Mouse (Mus musculus): ENCODE measurements around the gene Lamb1.

GRCm38 (mm10) chr12:31222741-31223140, 42.3 kb upstream of the Lamb1 start:
- TF ChIP-seq ZNF384 (IDR thresholded peaks at IDR 0.05; ENCODE audit: low read depth, low read length) (no peak), CHD2 (IDR thresholded peaks at IDR 0.05; ENCODE audit: low read depth, low read length) (no peak), HCFC1 (IDR thresholded peaks at IDR 0.05; ENCODE audit: borderline replicate concordance, insufficient read depth, low read length) (no peak)

Data from ES-E14 (cell line).